Mouse (Mus musculus) ES-E14 (cell line): ENCODE measurements at regions not wholly inside any gene's neighbourhood (a gene's known extent, or its start where the extent isn't known, plus 50 kb on each side); places are given as distances from the start of the nearest gene placed in this dataset.

ENCODE experiments used
- DNase-seq: peaks from one replicate; pipeline ENCODE4 v3.0.0-alpha.2; 2013; ENCODE audit warnings: low read depth, low spot score
- H3K27ac ChIP-seq: 2 replicates; pipeline ENCODE4 v1.5.1; 2012; ENCODE audit warnings: low read depth, mild to moderate bottlenecking, low read length, moderate library complexity, mixed read lengths; ENCODE audit not compliant: poor library complexity, insufficient read depth, severe bottlenecking
- H3K36me3 ChIP-seq: 2 replicates; pipeline ENCODE4 v1.6.1; 2012; ENCODE audit warnings: mild to moderate bottlenecking, low read length, moderate library complexity, mixed read lengths; ENCODE audit not compliant: control insufficient read depth, poor library complexity, insufficient read depth, severe bottlenecking
- H3K4me1 ChIP-seq, 2 experiments: fragments of 150-350 bp in 1 of 2; sonication (generic) in 1 of 2; 2 replicates each; pipeline ENCODE4 v1.6.1; 2012; ENCODE audit warnings: low read length in 2 of 2, mild to moderate bottlenecking in 1 of 2, mixed read lengths in 1 of 2; ENCODE audit not compliant: control insufficient read depth in 2 of 2, insufficient read depth in 2 of 2, poor library complexity in 1 of 2
- H3K4me3 ChIP-seq, 2 experiments: fragments of 150-350 bp in 1 of 2; sonication (generic) in 1 of 2; 2 replicates each; pipeline ENCODE4 v1.5.1; 2012; ENCODE audit warnings: low read length in 2 of 2, low read depth in 1 of 2, mild to moderate bottlenecking in 1 of 2, mixed read lengths in 1 of 2; ENCODE audit not compliant: insufficient read depth in 1 of 2, poor library complexity in 1 of 2, severe bottlenecking in 1 of 2
- H3K9ac ChIP-seq: 2 replicates; pipeline ENCODE4 v1.6.1; 2012; ENCODE audit warnings: low read depth, mild to moderate bottlenecking, low read length, mixed read lengths; ENCODE audit not compliant: poor library complexity, insufficient read depth, severe bottlenecking
- H3K9me3 ChIP-seq: fragments of 150-350 bp; sonication (generic); 2 replicates; pipeline ENCODE4 v1.6.1; 2012; ENCODE audit warnings: low read depth, mild to moderate bottlenecking, low read length; ENCODE audit not compliant: control insufficient read depth, insufficient read depth
- CHD2 ChIP-seq: IDR thresholded peaks from 2 replicates; pipeline ENCODE4 v1.6.1; 2014; ENCODE audit warnings: mild to moderate bottlenecking, low read depth, low read length, inconsistent platforms
- HCFC1 ChIP-seq: IDR thresholded peaks from 2 replicates; pipeline ENCODE4 v1.6.1; 2012; ENCODE audit warnings: low read length, inconsistent platforms, borderline replicate concordance; ENCODE audit not compliant: insufficient read depth
- MAFK ChIP-seq: IDR thresholded peaks from 2 replicates; pipeline ENCODE4 v1.6.1; 2014; ENCODE audit warnings: mild to moderate bottlenecking, low read depth, low read length, inconsistent platforms; ENCODE audit not compliant: insufficient read depth
- ZC3H11A ChIP-seq: IDR thresholded peaks from 2 replicates; pipeline ENCODE4 v1.6.1; 2012; ENCODE audit warnings: low read depth, mild to moderate bottlenecking, inconsistent platforms, low read length, borderline replicate concordance
- ZNF384 ChIP-seq: IDR thresholded peaks from 2 replicates; pipeline ENCODE4 v1.6.1; 2012; ENCODE audit warnings: low read depth, low read length, inconsistent platforms
- in situ Hi-C, 2 experiments: fragments of 600-800 bp; cut with MboI; formaldehyde crosslinking; loops; one replicate each; pipeline ENCODE4 v1.15.1; 2025; ENCODE audit warnings: low sequenced_read_pairs in 2 of 2, inconsistent platforms in 1 of 2; ENCODE audit not compliant: unreplicated experiment in 2 of 2

- H3K9ac ChIP-seq: no peak overlapping the region
- no peak for DNase-seq
- H3K36me3 ChIP-seq: no peaks in the 10 kb centered on the region
- TF ChIP-seq HCFC1 (no peak), MAFK (no peak), CHD2 (no peak), ZNF384 (no peak), ZC3H11A (no peak)
- in situ Hi-C loops: no loop called here
- no peaks in the 10 kb centered on the region for H3K9me3 ChIP-seq
- no peak overlapping the region for H3K4me3 ChIP-seq
- no peak overlapping the region for H3K27ac ChIP-seq
- no peaks in the 10 kb centered on the region for H3K4me1 ChIP-seq
Observed at GRCm38 (mm10) chr2:159523739-159524138, 729.1 kb downstream of the Dhx35 start.

DNA sequence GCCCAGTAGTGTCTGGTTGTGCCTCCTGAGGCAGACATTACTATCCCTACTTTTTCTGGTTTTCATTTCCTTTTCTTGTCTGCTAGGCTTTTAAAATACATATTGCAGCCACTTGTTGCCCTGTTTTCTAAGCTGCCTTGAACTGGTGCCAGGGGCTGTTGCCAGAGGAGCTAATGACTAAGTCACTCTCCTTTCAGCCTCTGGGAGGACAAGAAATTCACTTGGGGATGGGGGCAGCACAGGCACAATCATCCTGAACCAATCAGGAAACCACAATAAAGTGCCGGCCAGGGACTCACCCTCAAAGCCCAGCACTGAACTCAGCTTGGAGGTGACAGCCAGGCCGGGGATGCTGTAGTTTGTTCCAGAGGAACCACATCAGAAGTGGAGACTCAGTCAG lies 740.3 kb downstream of the Dhx35 start:
- no peaks in the 10 kb centered on the region for H3K4me1 ChIP-seq
- DNase-seq: no peak
- H3K27ac ChIP-seq: no peak overlapping the region
- in situ Hi-C loops: no loop called here
- no peaks in the 10 kb centered on the region for H3K36me3 ChIP-seq
- no peak overlapping the region for H3K4me3 ChIP-seq
- TF ChIP-seq HCFC1: no peak
- TF ChIP-seq CHD2: no peak
- TF ChIP-seq MAFK: no peak
- no peak for TF ChIP-seq ZC3H11A
- no peak for TF ChIP-seq ZNF384
- no peaks in the 10 kb centered on the region for H3K9me3 ChIP-seq
- H3K9ac ChIP-seq: no peak overlapping the region

DNA sequence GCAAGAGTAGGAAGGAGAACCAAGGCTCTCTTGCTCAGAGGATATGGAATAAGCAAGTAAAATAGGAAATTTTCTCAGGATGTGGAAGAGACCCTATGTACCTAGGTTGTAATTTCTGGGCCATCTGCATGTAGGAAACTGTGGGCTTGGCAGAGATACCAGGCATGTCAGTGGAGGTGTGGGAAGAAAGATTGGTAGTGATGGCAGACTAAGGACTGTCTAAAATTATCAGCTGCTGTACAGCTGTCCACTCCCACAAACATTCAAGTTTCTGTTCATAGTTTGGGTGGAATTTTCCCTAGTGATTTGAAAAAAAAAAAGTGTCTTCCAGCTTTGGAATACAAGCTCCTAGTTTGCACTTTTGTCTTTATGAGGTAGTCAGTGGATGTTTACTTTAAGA lies 744.7 kb downstream of the Dhx35 start:
- Histone ChIP-seq H3K27ac (no peak overlapping the region), H3K36me3 (no peaks in the 10 kb centered on the region), H3K4me3 (no peak overlapping the region), H3K9me3 (no peaks in the 10 kb centered on the region), H3K9ac (no peak overlapping the region), H3K4me1 (no peaks in the 10 kb centered on the region)
- no peak for DNase-seq
- TF ChIP-seq ZNF384 (no peak), ZC3H11A (no peak), CHD2 (no peak), MAFK (no peak), HCFC1 (no peak)
- in situ Hi-C loops: no loop called here

- Histone ChIP-seq H3K36me3 (no peaks in the 10 kb centered on the region), H3K9me3 (no peaks in the 10 kb centered on the region), H3K4me3 (no peak overlapping the region), H3K4me1 (no peaks in the 10 kb centered on the region), H3K27ac (no peak overlapping the region), H3K9ac (no peak overlapping the region)
- TF ChIP-seq MAFK (no peak), HCFC1 (no peak), CHD2 (no peak), ZNF384 (no peak), ZC3H11A (no peak)
- no peak for DNase-seq
- in situ Hi-C loops: no loop called here
Observed at GRCm38 (mm10) chr2:159557567-159557966, 763.0 kb downstream of the Dhx35 start.

- no peak overlapping the region for H3K9ac ChIP-seq
- H3K9me3 ChIP-seq: no peaks in the 10 kb centered on the region
- no peaks in the 10 kb centered on the region for H3K4me1 ChIP-seq
- in situ Hi-C loops: no loop called here
- no peak for DNase-seq
- no peak for TF ChIP-seq ZNF384
- no peak for TF ChIP-seq MAFK
- no peak for TF ChIP-seq CHD2
- TF ChIP-seq HCFC1: no peak
- no peak for TF ChIP-seq ZC3H11A
- no peak overlapping the region for H3K4me3 ChIP-seq
- H3K36me3 ChIP-seq: no peaks in the 10 kb centered on the region
- no peak overlapping the region for H3K27ac ChIP-seq
Observed at GRCm38 (mm10) chr2:159565255-159565654, 768.7 kb downstream of the Gm826 start.
